Mouse (Mus musculus): ENCODE results near the gene Pou2f3.

DNA sequence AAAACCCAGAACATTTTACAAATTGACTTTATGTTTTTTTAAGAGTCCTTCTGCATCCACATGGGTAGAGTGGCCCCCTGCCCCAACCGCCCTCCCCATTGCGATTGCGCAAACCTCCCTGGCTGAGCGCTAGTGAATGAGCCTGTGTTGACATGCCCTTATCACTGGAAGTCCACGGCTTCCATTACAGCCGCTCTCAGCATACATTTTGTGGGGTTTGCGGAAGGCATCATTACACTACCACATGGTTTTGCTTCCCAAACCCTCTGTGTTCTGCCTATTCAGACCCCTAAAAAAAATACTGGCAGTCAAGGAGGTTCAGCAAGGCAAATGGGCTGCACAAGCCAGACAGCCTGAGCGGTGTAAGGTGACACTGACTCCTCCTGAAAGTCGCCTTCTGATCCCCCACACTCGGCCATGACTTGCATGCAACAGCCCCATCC, 36.6 kb upstream of the Pou2f3 start:
- TF ChIP-seq CTCF (conservative IDR thresholded peaks at IDR 0.05; ENCODE audit: insufficient read depth, insufficient read length, low read depth, low read length), result no peak
- TF ChIP-seq POLR2A (IDR thresholded peaks at IDR 0.05; ENCODE audit: low read depth, low read length), result no peak
